Mouse (Mus musculus) forebrain, embryonic 11.5 days (tissue): ENCODE measurements at regions not wholly inside any gene's neighbourhood (a gene's known extent, or its start where the extent isn't known, plus 50 kb on each side); places are given as distances from the start of the nearest gene placed in this dataset.

Source experiments
- ATAC-seq: fragments of 200-750 bp; cut with Nextera tagmentation; replicated peaks from 2 replicates; pipeline ENCODE4 v1.8.0; 2017; ENCODE audit warnings: moderate TSS enrichment; ENCODE audit not compliant: low FRiP score
- DNase-seq: peaks from one replicate; pipeline ENCODE4 v3.0.0-alpha.2; 2017; ENCODE audit warnings: low spot score
- H3K27ac ChIP-seq: fragments of 300-500 bp; sonication (generic); 2 replicates; pipeline ENCODE4 v1.5.1; 2014; ENCODE audit warnings: low read depth, low read length
- H3K27me3 ChIP-seq: fragments of 300-500 bp; sonication (generic); 2 replicates; pipeline ENCODE4 v1.6.1; 2014; ENCODE audit warnings: mild to moderate bottlenecking, low read length, mixed read lengths; ENCODE audit not compliant: control insufficient read depth, insufficient read depth
- H3K36me3 ChIP-seq: fragments of 300-500 bp; sonication (generic); 2 replicates; pipeline ENCODE4 v1.6.1; 2014; ENCODE audit warnings: mild to moderate bottlenecking, low read length, moderate library complexity, mixed read lengths; ENCODE audit not compliant: control insufficient read depth, insufficient read depth
- H3K4me1 ChIP-seq: fragments of 300-500 bp; sonication (generic); replicated peaks from 2 replicates; pipeline ENCODE4 v1.6.1; 2014; ENCODE audit warnings: low read length, mixed read lengths; ENCODE audit not compliant: control insufficient read depth, insufficient read depth
- H3K4me2 ChIP-seq: fragments of 300-500 bp; sonication (generic); 2 replicates; pipeline ENCODE4 v1.6.1; 2014; ENCODE audit warnings: low read depth, mild to moderate bottlenecking, low read length, moderate library complexity, mixed read lengths; ENCODE audit not compliant: severe bottlenecking
- H3K4me3 ChIP-seq: fragments of 300-500 bp; sonication (generic); 2 replicates; pipeline ENCODE4 v1.5.1; 2014; ENCODE audit warnings: low read depth, low read length
- H3K9ac ChIP-seq: fragments of 300-500 bp; sonication (generic); 2 replicates; pipeline ENCODE4 v1.6.1; 2014; ENCODE audit warnings: low read length
- H3K9me3 ChIP-seq: fragments of 300-500 bp; sonication (generic); 2 replicates; pipeline ENCODE4 v1.6.1; 2016; ENCODE audit warnings: low read length, mixed read lengths; ENCODE audit not compliant: control insufficient read depth
- WGBS: fragments of 180-500 bp; shearing (Covaris S2); extraction: QIAGEN DNeasy Blood & Tissue Kit; methylation state at CpG from one replicate; pipeline ENCODE4 v1.1.7; 2014; 5-methylcytosine and 5-hydroxymethylcytosine counted together

GRCm38 (mm10) chr15:53006844-53007243, 877.9 kb upstream of the Gm7489 start:
- Histone ChIP-seq H3K27me3 (no peaks in the 10 kb centered on the region), H3K9me3 (no peaks in the 10 kb centered on the region)
- 80% methylated on average over 1 of the region's 1 CpGs for WGBS

GRCm38 (mm10) chr15:53009337-53009736, 875.4 kb upstream of the Gm7489 start:
- Histone ChIP-seq H3K27ac (no peak overlapping the region), H3K4me2 (no peak overlapping the region), H3K9me3 (no peaks in the 10 kb centered on the region), H3K36me3 (no peaks in the 10 kb centered on the region), H3K4me1 (no peaks in the 10 kb centered on the region), H3K27me3 (no peaks in the 10 kb centered on the region), H3K4me3 (no peak overlapping the region), H3K9ac (no peak overlapping the region)
- DNase-seq = no peak
- no peak for ATAC-seq
- WGBS = 94% methylated on average over 3 of the region's 3 CpGs

More at GRCm38 (mm10) chr15:53006844-53007243, 877.9 kb upstream of the Gm7489 start:
- Histone ChIP-seq H3K4me1 (no peaks in the 10 kb centered on the region), H3K9ac (no peak overlapping the region), H3K4me3 (no peak overlapping the region), H3K4me2 (no peak overlapping the region), H3K27ac (no peak overlapping the region), H3K36me3 (no peaks in the 10 kb centered on the region)
- no peak for ATAC-seq
- DNase-seq = no peak
